Mouse (Mus musculus): ENCODE data around the gene Aurkb. TPM values are rescaled to one million over a fixed set of nuclear protein-coding genes. Genes with fewer than 3 reads are reported as not detected.
A peak's percentile ranks its signal among the peaks of the same experiment; 100 is the strongest.

Aurkb gene
- polyA plus RNA-seq, 1 experiment from 2014 or later: 61.7 TPM

- peaks cover 7 to 20% of the 10 kb centered on the region in 2 experiments for H3K4me1 ChIP-seq (ENCODE audit: control insufficient read depth in 2 of 2, insufficient read depth in 2 of 2, low read length in 2 of 2)
- peak overlapping the region; percentile 48 to 83; a peak in 3 of 4 replicates for H3K27ac ChIP-seq (replicated peaks in 1 of 2; ENCODE audit: control insufficient read depth in 1 of 2, insufficient read depth in 1 of 2, low read depth in 2 of 2, low read length in 2 of 2)
- 13% methylated on average over 9 of the region's 9 CpGs for WGBS
- H3K9me3 ChIP-seq (ENCODE audit: control insufficient read depth, low read length): no peaks in the 10 kb centered on the region
- no peaks in the 10 kb centered on the region for H3K27me3 ChIP-seq (ENCODE audit: control insufficient read depth, insufficient read depth, low read length)
- H3K4me3 ChIP-seq (ENCODE audit: control insufficient read depth in 1 of 2, insufficient read depth in 1 of 2, low read depth in 1 of 2, low read length in 2 of 2): peak overlapping the region; percentile 24 to 31; a peak in 3 of 4 replicates
- H3K36me3 ChIP-seq (ENCODE audit: control insufficient read depth, insufficient read depth, low read length): no peaks in the 10 kb centered on the region
- peak overlapping the region; percentile 75 for H3K9ac ChIP-seq (ENCODE audit: low read length)
- H3K4me2 ChIP-seq (ENCODE audit: low read length): peak overlapping the region; percentile 69
- no peak for ATAC-seq (ENCODE audit: insufficient number of reproducible peaks, insufficient read depth, low FRiP score, low read depth)
Observed at GRCm38 (mm10) chr11:69072666-69073064, 27.2 kb downstream of the Aurkb start.

- no peaks in the 10 kb centered on the region for H3K27me3 ChIP-seq (ENCODE audit: control insufficient read depth, insufficient read depth, low read length)
- no peaks in the 10 kb centered on the region for H3K36me3 ChIP-seq (ENCODE audit: control insufficient read depth, insufficient read depth, low read length)
- peak; percentile 11; the same call in 1 of the 2 replicates for ATAC-seq (ENCODE audit: insufficient number of reproducible peaks, insufficient read depth, low FRiP score, low read depth)
- peaks cover 5 to 18% of the 10 kb centered on the region in 2 experiments for H3K4me1 ChIP-seq (ENCODE audit: control insufficient read depth in 2 of 2, insufficient read depth in 2 of 2, low read length in 2 of 2)
- H3K4me3 ChIP-seq (ENCODE audit: control insufficient read depth in 1 of 2, insufficient read depth in 1 of 2, low read depth in 1 of 2, low read length in 2 of 2): peak overlapping the region in 1 of 2 experiments; percentile 31; a peak in 2 of 4 replicates
- WGBS: under 1% methylated on average over 14 of the region's 14 CpGs
- H3K9ac ChIP-seq (ENCODE audit: low read length): peak overlapping the region; percentile 75
- H3K27ac ChIP-seq (replicated peaks in 1 of 2; ENCODE audit: control insufficient read depth in 1 of 2, insufficient read depth in 1 of 2, low read depth in 2 of 2, low read length in 2 of 2): peak overlapping the region; percentile 83 to 93
- H3K9me3 ChIP-seq (ENCODE audit: control insufficient read depth, low read length): no peaks in the 10 kb centered on the region
- peak overlapping the region; percentile 69 for H3K4me2 ChIP-seq (ENCODE audit: low read length)
Observed at GRCm38 (mm10) chr11:69073065-69073888, 27.8 kb downstream of the Aurkb start.

GRCm38 (mm10) chr11:69073951-69074775, 28.7 kb downstream of the Aurkb start:
- H3K4me1 ChIP-seq (ENCODE audit: control insufficient read depth in 2 of 2, insufficient read depth in 2 of 2, low read length in 2 of 2): peaks cover 5 to 18% of the 10 kb centered on the region in 2 experiments
- ATAC-seq (ENCODE audit: insufficient number of reproducible peaks, insufficient read depth, low FRiP score, low read depth): no peak
- H3K9me3 ChIP-seq (ENCODE audit: control insufficient read depth, low read length): no peaks in the 10 kb centered on the region
- H3K27ac ChIP-seq (replicated peaks in 1 of 2; ENCODE audit: control insufficient read depth in 1 of 2, insufficient read depth in 1 of 2, low read depth in 2 of 2, low read length in 2 of 2): peak overlapping the region; percentile 24 to 83; a peak in 3 of 4 replicates
- WGBS: 41% methylated on average over 6 of the region's 6 CpGs
- H3K27me3 ChIP-seq (ENCODE audit: control insufficient read depth, insufficient read depth, low read length): no peaks in the 10 kb centered on the region
- H3K4me2 ChIP-seq (ENCODE audit: low read length): no peak overlapping the region
- no peak overlapping the region for H3K4me3 ChIP-seq (ENCODE audit: control insufficient read depth in 1 of 2, insufficient read depth in 1 of 2, low read depth in 1 of 2, low read length in 2 of 2)
- no peaks in the 10 kb centered on the region for H3K36me3 ChIP-seq (ENCODE audit: control insufficient read depth, insufficient read depth, low read length)
- H3K9ac ChIP-seq (ENCODE audit: low read length): peak overlapping the region; percentile 75; the same call in 1 of the 2 replicates

DNA sequence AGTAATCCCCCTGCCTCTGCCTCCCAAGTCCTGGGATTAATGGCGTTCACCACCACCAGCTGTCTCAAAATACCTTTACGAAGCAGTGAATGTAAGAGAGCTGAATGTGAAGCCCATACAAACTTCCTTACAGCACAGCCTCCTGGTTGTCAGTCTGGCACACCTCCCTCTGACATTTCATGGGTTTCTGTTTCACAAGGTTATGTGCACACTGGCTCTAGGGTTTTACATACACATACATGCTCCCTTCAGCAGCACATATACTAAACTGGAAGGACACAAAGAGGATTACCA, 29.3 kb downstream of the Aurkb start:
- WGBS: 51% methylated on average over 2 of the region's 2 CpGs
- Histone ChIP-seq H3K27ac (replicated peaks in 1 of 2; ENCODE audit: control insufficient read depth in 1 of 2, insufficient read depth in 1 of 2, low read depth in 2 of 2, low read length in 2 of 2) (no peak overlapping the region), H3K27me3 (ENCODE audit: control insufficient read depth, insufficient read depth, low read length) (no peaks in the 10 kb centered on the region), H3K4me3 (ENCODE audit: control insufficient read depth in 1 of 2, insufficient read depth in 1 of 2, low read depth in 1 of 2, low read length in 2 of 2) (no peak overlapping the region), H3K9me3 (ENCODE audit: control insufficient read depth, low read length) (no peaks in the 10 kb centered on the region), H3K36me3 (ENCODE audit: control insufficient read depth, insufficient read depth, low read length) (no peaks in the 10 kb centered on the region), H3K4me1 (ENCODE audit: control insufficient read depth in 2 of 2, insufficient read depth in 2 of 2, low read length in 2 of 2) (peaks cover 5 to 16% of the 10 kb centered on the region in 2 experiments), H3K9ac (ENCODE audit: low read length) (no peak overlapping the region), H3K4me2 (ENCODE audit: low read length) (no peak overlapping the region)
- no peak for ATAC-seq (ENCODE audit: insufficient number of reproducible peaks, insufficient read depth, low FRiP score, low read depth)

GRCm38 (mm10) chr11:69075764-69076479, 30.5 kb downstream of the Aurkb start:
- H3K9ac ChIP-seq (ENCODE audit: low read length): no peak overlapping the region
- H3K27me3 ChIP-seq (ENCODE audit: control insufficient read depth, insufficient read depth, low read length): no peaks in the 10 kb centered on the region
- no peak for ATAC-seq (ENCODE audit: insufficient number of reproducible peaks, insufficient read depth, low FRiP score, low read depth)
- no peak overlapping the region for H3K4me3 ChIP-seq (ENCODE audit: control insufficient read depth in 1 of 2, insufficient read depth in 1 of 2, low read depth in 1 of 2, low read length in 2 of 2)
- H3K27ac ChIP-seq (replicated peaks in 1 of 2; ENCODE audit: control insufficient read depth in 1 of 2, insufficient read depth in 1 of 2, low read depth in 2 of 2, low read length in 2 of 2): no peak overlapping the region
- WGBS: 45% methylated on average over 8 of the region's 9 CpGs
- no peaks in the 10 kb centered on the region for H3K36me3 ChIP-seq (ENCODE audit: control insufficient read depth, insufficient read depth, low read length)
- no peak overlapping the region for H3K4me2 ChIP-seq (ENCODE audit: low read length)
- H3K9me3 ChIP-seq (ENCODE audit: control insufficient read depth, low read length): no peaks in the 10 kb centered on the region
- peaks cover 5 to 13% of the 10 kb centered on the region in 2 experiments for H3K4me1 ChIP-seq (ENCODE audit: control insufficient read depth in 2 of 2, insufficient read depth in 2 of 2, low read length in 2 of 2)

- 58% methylated on average over 5 of the region's 5 CpGs for WGBS
- Histone ChIP-seq H3K4me2 (ENCODE audit: low read length) (no peak overlapping the region), H3K4me1 (ENCODE audit: control insufficient read depth in 2 of 2, insufficient read depth in 2 of 2, low read length in 2 of 2) (peaks cover 2 to 7% of the 10 kb centered on the region in 2 experiments; a peak in 3 of 4 replicates), H3K27ac (replicated peaks in 1 of 2; ENCODE audit: control insufficient read depth in 1 of 2, insufficient read depth in 1 of 2, low read depth in 2 of 2, low read length in 2 of 2) (no peak overlapping the region), H3K27me3 (ENCODE audit: control insufficient read depth, insufficient read depth, low read length) (no peaks in the 10 kb centered on the region), H3K9ac (ENCODE audit: low read length) (no peak overlapping the region), H3K9me3 (ENCODE audit: control insufficient read depth, low read length) (no peaks in the 10 kb centered on the region), H3K4me3 (ENCODE audit: control insufficient read depth in 1 of 2, insufficient read depth in 1 of 2, low read depth in 1 of 2, low read length in 2 of 2) (no peak overlapping the region), H3K36me3 (ENCODE audit: control insufficient read depth, insufficient read depth, low read length) (no peaks in the 10 kb centered on the region)
- ATAC-seq (ENCODE audit: insufficient number of reproducible peaks, insufficient read depth, low FRiP score, low read depth): no peak
Observed at GRCm38 (mm10) chr11:69076572-69076971, 31.1 kb downstream of the Aurkb start.

DNA sequence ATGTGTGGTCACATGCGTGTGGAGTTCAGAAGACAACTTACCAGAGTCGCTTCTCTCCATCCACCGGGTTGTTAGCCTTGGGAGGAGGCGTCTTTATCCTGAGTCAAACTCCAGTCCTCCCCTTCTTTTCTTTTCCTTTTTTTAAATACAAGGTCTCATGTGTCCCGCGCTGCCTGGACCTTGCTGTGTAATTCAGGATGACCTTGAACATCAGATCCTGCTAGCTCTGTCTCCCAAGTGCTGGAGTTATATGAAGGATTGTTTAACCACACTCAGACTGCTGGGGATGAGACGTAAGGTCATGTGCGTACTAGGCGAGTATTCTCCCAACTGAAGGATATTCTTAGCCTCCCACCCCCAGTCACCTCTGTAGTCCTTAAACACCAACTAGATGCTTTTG, 31.9 kb downstream of the Aurkb start:
- WGBS: 76% methylated on average over 9 of the region's 9 CpGs
- Histone ChIP-seq H3K9me3 (ENCODE audit: control insufficient read depth, low read length) (no peaks in the 10 kb centered on the region), H3K27me3 (ENCODE audit: control insufficient read depth, insufficient read depth, low read length) (no peaks in the 10 kb centered on the region), H3K4me2 (ENCODE audit: low read length) (no peak overlapping the region), H3K27ac (replicated peaks in 1 of 2; ENCODE audit: control insufficient read depth in 1 of 2, insufficient read depth in 1 of 2, low read depth in 2 of 2, low read length in 2 of 2) (no peak overlapping the region), H3K36me3 (ENCODE audit: control insufficient read depth, insufficient read depth, low read length) (no peaks in the 10 kb centered on the region), H3K4me3 (ENCODE audit: control insufficient read depth in 1 of 2, insufficient read depth in 1 of 2, low read depth in 1 of 2, low read length in 2 of 2) (no peak overlapping the region), H3K9ac (ENCODE audit: low read length) (0 out of 2 replicates have a peak overlapping the region, but pooled peaks have one; percentile 16), H3K4me1 (ENCODE audit: control insufficient read depth in 2 of 2, insufficient read depth in 2 of 2, low read length in 2 of 2) (peaks cover 2 to 5% of the 10 kb centered on the region in 2 experiments; a peak in 3 of 4 replicates)
- ATAC-seq (ENCODE audit: insufficient number of reproducible peaks, insufficient read depth, low FRiP score, low read depth): no peak
